Mouse (Mus musculus) cerebellum, adult 2 months (tissue): Measurements from ENCODE around the gene Fbxo42. TPM values are rescaled to one million over a fixed set of nuclear protein-coding genes. Genes with fewer than 3 reads are reported as not detected.

Experiments used
- DNase-seq, 2 experiments: peaks; one replicate each; pipeline ENCODE4 v3.0.0; 2021
- H3K27ac ChIP-seq: fragments of 200-500 bp; 2 replicates; pipeline ENCODE4 v1.5.1; 2012; ENCODE audit warnings: low read length, control low read depth, inconsistent platforms; ENCODE audit not compliant: insufficient read depth
- H3K27me3 ChIP-seq: fragments of 200-500 bp; 2 replicates; pipeline ENCODE4 v1.6.1; 2012; ENCODE audit warnings: inconsistent platforms, mild to moderate bottlenecking, low read length, moderate library complexity; ENCODE audit not compliant: control insufficient read depth, insufficient read depth
- H3K4me1 ChIP-seq: fragments of 200-500 bp; 2 replicates; pipeline ENCODE4 v1.6.1; 2011; ENCODE audit warnings: low read length; ENCODE audit not compliant: control insufficient read depth, insufficient read depth
- H3K4me3 ChIP-seq: fragments of 200-500 bp; replicated peaks from 2 replicates; pipeline ENCODE3; 2011; ENCODE audit warnings: mild to moderate bottlenecking, low read depth, low read length, control low read depth; ENCODE audit not compliant: insufficient read depth
- CTCF ChIP-seq: fragments of 200-500 bp; IDR thresholded peaks from 2 replicates; pipeline ENCODE4 v1.5.1; 2011; ENCODE audit warnings: low read depth, mild to moderate bottlenecking, control low read depth, low read length, moderate library complexity, borderline replicate concordance; ENCODE audit not compliant: insufficient read depth
- POLR2A ChIP-seq: fragments of 200-500 bp; IDR thresholded peaks from 2 replicates; pipeline ENCODE4 v1.6.1; 2011; ENCODE audit warnings: low read length, control low read depth, borderline replicate concordance; ENCODE audit not compliant: insufficient read depth
- WGBS: fragments of 180-500 bp; shearing (Covaris S2); methylation state at CpG from one replicate; pipeline ENCODE4 v1.1.7; 2018; 5-methylcytosine and 5-hydroxymethylcytosine counted together
- polyA plus RNA-seq: library from polyadenylated mRNA; depleted of rRNA; stranded (reverse); fragments of >200 nt; gene quantifications from 2 replicates; pipeline ENCODE4 v1.2.3, GENCODE M21; 2012

The Fbxo42 gene
- polyA plus RNA-seq, 1 experiment: 21.1 TPM

GRCm38 (mm10) chr4:141148009-141148801 lies 492 bp downstream of the Fbxo42 start:
- Histone ChIP-seq H3K4me3 (peak overlapping the region; percentile 99), H3K27ac (peak overlapping the region; percentile 41), H3K4me1 (peaks cover 9% of the 10 kb centered on the region; the same call in 1 of the 2 replicates), H3K27me3 (no peaks in the 10 kb centered on the region)
- WGBS: under 1% methylated on average over 63 of the region's 66 CpGs
- TF ChIP-seq CTCF: no peak
- TF ChIP-seq POLR2A: no peak
- DNase-seq: peak in 1 of 2 experiments; percentile 44

DNA sequence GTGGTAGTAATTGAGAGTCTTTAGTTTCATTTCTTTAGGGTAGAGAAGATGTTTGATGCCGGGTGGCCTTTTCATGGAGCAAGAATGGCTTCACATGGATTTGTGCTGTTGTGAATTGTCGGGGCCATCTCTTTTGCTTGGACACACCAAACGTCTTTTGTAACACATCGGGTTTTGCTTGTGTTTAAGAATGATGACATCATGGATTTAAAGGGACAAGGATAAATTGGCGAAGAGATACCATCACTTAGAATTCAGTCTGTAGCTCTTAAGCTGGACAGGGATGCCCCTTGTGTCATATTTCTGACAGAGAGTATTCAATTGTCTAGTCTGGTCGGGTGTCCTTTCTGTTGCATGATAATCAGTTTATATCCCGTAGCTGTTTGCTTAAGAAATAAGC lies 1.4 kb downstream of the Fbxo42 start:
- Histone ChIP-seq H3K27ac (no peak overlapping the region), H3K4me3 (peak overlapping the region; percentile 28), H3K4me1 (peaks cover 9% of the 10 kb centered on the region; the same call in 1 of the 2 replicates), H3K27me3 (no peaks in the 10 kb centered on the region)
- TF ChIP-seq CTCF (no peak), POLR2A (no peak)
- DNase-seq: no peak
- 8% methylated on average over 7 of the region's 7 CpGs for WGBS

GRCm38 (mm10) chr4:141157485-141157884 lies 9.8 kb downstream of the Fbxo42 start:
- 52% methylated on average over 4 of the region's 4 CpGs for WGBS
- DNase-seq: no peak
- Histone ChIP-seq H3K27me3 (no peaks in the 10 kb centered on the region), H3K4me3 (no peak overlapping the region), H3K27ac (no peak overlapping the region), H3K4me1 (peaks cover 11% of the 10 kb centered on the region)
- TF ChIP-seq POLR2A: no peak

- no peak for DNase-seq
- Histone ChIP-seq H3K4me1 (peaks cover 7% of the 10 kb centered on the region), H3K4me3 (no peak overlapping the region), H3K27me3 (no peaks in the 10 kb centered on the region), H3K27ac (no peak overlapping the region)
- 89% methylated on average over 2 of the region's 2 CpGs for WGBS
- no peak for TF ChIP-seq POLR2A
- TF ChIP-seq CTCF: no peak
Observed at GRCm38 (mm10) chr4:141158609-141159008, 10.9 kb downstream of the Fbxo42 start.

GRCm38 (mm10) chr4:141159093-141159492 lies 11.4 kb downstream of the Fbxo42 start:
- 60% methylated on average over 11 of the region's 11 CpGs for WGBS
- Histone ChIP-seq H3K27me3 (no peaks in the 10 kb centered on the region), H3K4me3 (no peak overlapping the region), H3K4me1 (peaks cover 7% of the 10 kb centered on the region), H3K27ac (no peak overlapping the region)
- TF ChIP-seq POLR2A (no peak), CTCF (no peak)
- no peak for DNase-seq

- 81% methylated on average over 5 of the region's 5 CpGs for WGBS
- TF ChIP-seq CTCF (no peak), POLR2A (no peak)
- Histone ChIP-seq H3K27ac (no peak overlapping the region), H3K4me3 (no peak overlapping the region), H3K4me1 (peaks cover 7% of the 10 kb centered on the region), H3K27me3 (no peaks in the 10 kb centered on the region)
- DNase-seq: no peak
Observed at GRCm38 (mm10) chr4:141159666-141160065, 12.0 kb downstream of the Fbxo42 start.

GRCm38 (mm10) chr4:141160193-141160592 lies 12.5 kb downstream of the Fbxo42 start:
- TF ChIP-seq POLR2A (no peak), CTCF (no peak)
- 94% methylated on average over 4 of the region's 4 CpGs for WGBS
- Histone ChIP-seq H3K4me3 (no peak overlapping the region), H3K27ac (no peak overlapping the region), H3K27me3 (no peaks in the 10 kb centered on the region), H3K4me1 (peaks cover 7% of the 10 kb centered on the region)
- no peak for DNase-seq

DNA sequence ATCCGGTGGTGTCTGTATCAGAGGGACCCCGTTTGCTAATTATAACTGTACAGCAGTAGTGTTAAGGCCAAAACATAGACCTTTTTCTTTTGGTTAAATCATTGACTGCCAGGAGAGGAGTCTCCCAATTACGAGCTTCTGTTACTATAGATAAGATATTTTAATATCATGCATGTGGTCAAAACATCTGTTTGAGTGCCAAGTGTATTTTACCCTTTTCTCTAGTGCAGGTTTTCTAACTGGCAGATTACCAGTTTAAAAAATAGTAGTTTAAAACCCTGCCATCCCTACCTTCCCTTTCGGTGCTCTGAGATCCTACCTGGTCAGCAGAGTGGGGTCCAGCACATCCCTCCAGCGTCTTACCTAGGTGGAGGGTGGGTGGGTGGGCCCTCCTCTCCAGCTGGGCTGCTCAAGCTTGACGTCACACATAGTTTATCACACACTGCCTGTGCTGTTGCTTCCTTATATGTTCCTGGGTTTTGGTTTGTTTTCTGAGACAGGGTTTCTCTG lies 14.0 kb downstream of the Fbxo42 start:
- DNase-seq: no peak
- TF ChIP-seq CTCF (no peak), POLR2A (no peak)
- 91% methylated on average over 6 of the region's 6 CpGs for WGBS
- Histone ChIP-seq H3K4me1 (peaks cover 7% of the 10 kb centered on the region), H3K4me3 (no peak overlapping the region), H3K27me3 (no peaks in the 10 kb centered on the region), H3K27ac (no peak overlapping the region)
